Mouse (Mus musculus): Measurements from ENCODE around the gene Serpina3b.
"Not testable (repeated sequence)": the region's sequence is repeated elsewhere in the genome, so short reads cannot be mapped to it uniquely, and the experiment has no call there.

Gene Serpina3b

DNA sequence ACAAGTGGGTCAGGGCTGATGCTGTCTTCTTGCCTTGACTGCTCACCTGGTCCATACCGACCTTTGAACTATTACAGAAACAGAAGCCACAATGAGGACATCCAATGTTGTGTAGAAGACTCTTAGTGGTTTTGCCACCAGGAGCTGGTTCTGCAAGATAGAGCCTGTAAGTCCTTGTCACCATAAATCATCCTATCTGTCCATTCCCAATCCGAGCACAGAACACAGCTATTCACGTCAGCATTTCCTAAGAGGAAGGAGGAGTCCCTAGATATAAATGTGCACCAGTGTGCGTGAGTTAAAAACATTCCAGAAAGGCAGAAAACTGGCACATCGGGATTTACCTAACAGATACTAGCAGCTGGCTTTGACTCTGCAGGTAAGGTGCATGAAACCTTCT lies at the start of gene Serpina3b:
TSS of gene Serpina3b (plus strand) at position 301 of the 400 bp plus-strand sequence.
- DNase-seq (ENCODE audit: low read depth, low spot score) = no peak

GRCm38 (mm10) chr12:104090119-104090518 lies 37.7 kb upstream of the Serpina3b start:
- no peak for DNase-seq (ENCODE audit: low read depth, low spot score)

- no peak for DNase-seq (ENCODE audit: low read depth, low spot score)
Observed at GRCm38 (mm10) chr12:104091303-104091702, 36.5 kb upstream of the Serpina3b start.

GRCm38 (mm10) chr12:104100768-104101167 lies 27.0 kb upstream of the Serpina3b start, which contains the start of gene Serpina5:
TSS of gene Serpina5 (plus strand) at chr12:104101113.
- DNase-seq (ENCODE audit: low read depth, low spot score) = no peak

- DNase-seq (ENCODE audit: low read depth, low spot score) = no peak
Observed at GRCm38 (mm10) chr12:104105847-104106246, 21.9 kb upstream of the Serpina3b start.

DNA sequence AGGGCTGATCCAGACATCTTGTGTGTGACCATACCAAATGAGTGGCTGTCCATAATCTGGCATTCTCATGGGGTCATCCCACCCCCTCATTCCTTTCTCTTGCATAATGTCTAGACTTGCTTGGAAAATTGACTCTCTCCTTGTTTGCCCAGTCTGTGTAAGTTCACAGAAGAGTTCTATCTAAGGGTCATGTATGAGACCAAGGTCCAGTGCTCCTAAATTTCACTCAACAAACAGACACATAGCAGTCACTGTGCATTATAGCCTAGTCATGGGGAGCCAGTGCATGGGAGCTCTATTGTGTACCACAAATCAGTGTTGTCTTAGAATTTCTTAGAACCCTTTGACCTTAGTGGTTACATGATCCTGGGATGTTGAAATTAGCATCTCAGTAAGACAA lies 20.9 kb upstream of the Serpina3b start:
- no peak for DNase-seq (ENCODE audit: low read depth, low spot score)

- no peak for DNase-seq (ENCODE audit: low read depth, low spot score)
Observed at GRCm38 (mm10) chr12:104108507-104108906, 19.3 kb upstream of the Serpina3b start.

DNA sequence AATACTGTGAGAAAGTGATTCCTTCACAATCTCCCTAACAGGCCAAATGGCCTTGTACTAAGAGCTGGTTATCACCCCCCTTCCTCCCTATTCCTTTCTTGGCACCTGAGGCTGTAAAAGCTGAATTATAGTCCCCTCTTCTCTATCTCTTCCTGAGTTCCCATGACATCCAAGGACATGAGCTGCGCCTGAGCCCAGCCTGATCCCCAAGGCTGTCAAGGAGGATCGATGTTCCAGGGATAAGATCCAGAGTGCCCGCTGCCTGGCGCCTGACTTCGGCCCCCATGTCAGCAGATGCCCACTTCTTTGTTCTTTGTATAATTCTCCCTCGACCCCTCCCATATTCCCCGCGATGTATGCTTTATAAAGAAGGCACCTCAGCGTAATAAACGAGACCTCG lies 15.5 kb upstream of the Serpina3b start, which contains the start of gene Serpina3a:
TSS of gene Serpina3a (plus strand) at position 392 of the 400 bp plus-strand sequence.
- not testable (repeated sequence) for DNase-seq (ENCODE audit: low read depth, low spot score)

DNA sequence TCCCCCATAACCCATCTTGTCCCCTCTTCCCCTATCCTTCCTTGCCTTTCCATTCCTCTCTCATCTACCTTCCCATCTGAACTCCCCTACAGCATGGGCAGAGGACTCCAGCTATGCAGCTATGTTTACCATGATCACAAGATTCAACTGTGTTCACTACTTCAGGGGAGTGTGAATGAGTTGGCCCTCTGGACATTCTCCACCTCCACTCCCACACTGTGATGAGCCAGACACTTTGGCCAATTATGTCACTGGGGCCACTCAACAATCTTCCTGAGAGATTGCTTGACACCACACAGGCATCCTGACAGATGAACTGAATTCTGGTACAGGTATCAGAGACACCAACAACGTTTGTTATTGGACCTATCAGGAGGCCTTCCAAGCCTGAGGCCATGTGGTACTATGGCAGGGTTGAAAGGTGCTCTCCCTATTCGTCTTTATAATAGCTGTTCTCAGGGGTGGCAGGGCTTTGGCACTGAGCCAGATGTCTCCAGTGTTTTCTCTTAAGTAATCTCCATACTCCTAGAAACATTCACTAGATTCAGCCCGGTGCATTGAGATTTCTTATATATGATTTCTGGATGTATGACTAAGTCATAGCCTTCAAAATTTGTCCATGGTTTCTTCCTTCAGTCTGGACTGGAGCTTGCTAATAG lies 12.7 kb upstream of the Serpina3b start:
- no peak for DNase-seq (ENCODE audit: low read depth, low spot score)

- DNase-seq (ENCODE audit: low read depth, low spot score) = no peak
Observed at GRCm38 (mm10) chr12:104123097-104123496, 4.7 kb upstream of the Serpina3b start.

DNA sequence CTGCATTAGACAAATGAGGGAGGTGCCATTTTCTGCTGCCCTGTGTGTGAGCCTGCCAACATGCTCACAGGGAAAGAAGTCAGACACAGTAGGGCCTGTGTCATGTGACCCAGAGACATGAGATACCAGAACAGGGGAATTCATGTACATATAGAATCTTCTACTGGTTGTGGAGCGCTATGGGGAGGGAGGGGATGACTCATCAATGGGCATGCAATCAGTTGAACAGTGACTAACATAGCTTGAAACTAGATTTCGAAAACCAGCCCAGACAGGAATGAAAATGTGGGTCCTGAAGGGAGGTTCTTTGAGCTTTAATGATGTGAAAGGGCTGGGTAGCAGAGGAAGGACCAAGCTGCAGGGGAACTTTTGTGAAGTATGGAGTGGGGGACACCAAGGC lies 3.8 kb upstream of the Serpina3b start:
- DNase-seq (ENCODE audit: low read depth, low spot score) = no peak

GRCm38 (mm10) chr12:104125021-104125560 lies 2.7 kb upstream of the Serpina3b start:
- no peak for DNase-seq (ENCODE audit: low read depth, low spot score)

GRCm38 (mm10) chr12:104131041-104131440 lies 3.2 kb downstream of the Serpina3b start:
- DNase-seq (ENCODE audit: low read depth, low spot score) = no peak

GRCm38 (mm10) chr12:104138216-104138615 lies 10.4 kb downstream of the Serpina3b start:
- DNase-seq (ENCODE audit: low read depth, low spot score) = no peak

- DNase-seq (ENCODE audit: low read depth, low spot score) = no peak
Observed at GRCm38 (mm10) chr12:104140543-104141103, 12.8 kb downstream of the Serpina3b start.

- DNase-seq (ENCODE audit: low read depth, low spot score) = no peak
Observed at GRCm38 (mm10) chr12:104141506-104141905, 13.7 kb downstream of the Serpina3b start.

DNA sequence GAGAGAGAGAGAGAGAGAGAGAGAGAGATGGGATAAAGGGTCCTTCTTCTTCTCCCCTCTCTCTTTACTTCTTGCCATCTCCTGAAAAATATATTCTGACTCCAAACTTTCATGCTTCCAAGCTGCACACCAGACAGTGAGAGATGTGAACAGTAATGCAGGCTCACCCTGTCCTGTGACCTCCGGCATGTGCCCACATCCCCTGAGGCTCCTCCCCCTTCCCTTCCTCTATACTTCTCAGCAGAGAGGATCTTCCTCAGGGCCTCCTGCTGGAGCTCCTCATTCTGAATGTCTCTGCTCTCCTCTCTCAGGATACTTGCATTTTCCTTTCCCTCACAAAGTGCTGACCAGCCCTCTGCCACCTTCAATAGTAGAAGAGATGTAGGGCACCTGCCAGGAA lies 14.6 kb downstream of the Serpina3b start:
- no peak for DNase-seq (ENCODE audit: low read depth, low spot score)

DNA sequence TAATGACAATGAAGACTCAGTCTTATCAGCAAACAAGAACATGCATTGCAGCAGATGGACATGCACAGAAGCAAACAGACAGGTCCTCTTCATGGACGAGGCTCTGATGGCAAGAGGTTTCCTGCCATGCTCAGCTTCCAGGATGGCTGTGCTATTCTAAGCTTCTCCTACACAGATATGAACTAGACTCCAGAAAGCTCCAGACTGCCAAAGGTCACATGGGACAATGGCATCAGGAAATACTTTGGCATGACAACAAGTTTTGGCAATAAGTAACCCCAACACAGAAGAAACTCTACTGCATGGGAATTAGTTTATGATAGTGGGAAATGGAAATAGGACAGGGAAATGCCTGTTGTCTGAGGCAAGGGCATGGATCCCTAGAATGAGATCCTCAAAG lies 15.5 kb downstream of the Serpina3b start:
- DNase-seq (ENCODE audit: low read depth, low spot score) = no peak

DNA sequence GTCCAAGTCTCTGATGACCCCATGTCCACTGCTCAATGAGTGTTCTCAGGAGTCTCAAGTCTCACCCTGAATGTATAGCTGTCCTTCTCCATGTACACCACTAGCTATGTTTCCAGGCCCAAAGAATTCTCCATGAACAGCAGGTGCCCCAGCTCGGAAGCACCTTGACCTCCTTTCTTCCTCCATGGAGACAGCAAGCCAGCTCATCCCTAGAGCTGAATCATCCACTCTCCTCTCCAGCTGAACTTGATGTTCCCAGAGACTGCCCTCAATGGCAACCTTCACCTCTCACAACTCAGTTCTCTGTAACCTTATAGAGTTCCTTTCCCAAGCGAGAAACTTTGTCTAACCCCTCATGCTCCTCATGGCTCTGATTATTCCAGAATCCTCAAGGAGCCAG lies 17.8 kb downstream of the Serpina3b start:
- DNase-seq (ENCODE audit: low read depth, low spot score) = no peak

- no peak for DNase-seq (ENCODE audit: low read depth, low spot score)
Observed at GRCm38 (mm10) chr12:104151989-104152388, 24.2 kb downstream of the Serpina3b start.

- no peak for DNase-seq (ENCODE audit: low read depth, low spot score)
Observed at GRCm38 (mm10) chr12:104153041-104153645, 25.3 kb downstream of the Serpina3b start.

GRCm38 (mm10) chr12:104153656-104154055 lies 25.9 kb downstream of the Serpina3b start, which contains the start of gene Serpina3c:
TSS of gene Serpina3c (minus strand) at chr12:104153870.
- no peak for DNase-seq (ENCODE audit: low read depth, low spot score)

DNA sequence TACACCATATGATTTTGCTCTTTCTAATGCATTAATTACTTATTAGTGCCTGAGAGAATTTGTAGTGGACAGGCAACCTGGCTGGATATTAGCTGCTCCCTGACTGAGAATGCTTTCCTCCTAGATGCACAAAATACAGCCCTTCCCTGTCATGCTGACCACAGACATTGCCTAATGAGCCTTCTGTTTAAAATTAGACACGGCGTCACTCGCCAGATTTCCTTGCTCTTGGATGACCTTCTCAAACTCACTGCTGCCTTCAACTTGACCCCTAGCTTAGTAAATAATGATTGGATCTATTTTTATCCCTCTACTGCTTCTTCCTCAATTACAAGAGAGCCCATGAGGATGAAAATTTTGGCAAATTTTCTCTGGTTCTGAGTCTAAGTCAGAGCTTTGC lies 47.0 kb downstream of the Serpina3b start:
- no peak for DNase-seq (ENCODE audit: low read depth, low spot score)

Measured in c-Kit-negative CD71-positive TER-119-positive erythroid progenitor cells, embryonic 14.5 days (primary cell).